Mouse (Mus musculus): Measurements from ENCODE around the gene Col3a1. TPM values are rescaled to one million over a fixed set of nuclear protein-coding genes. Genes with fewer than 3 reads are reported as not detected.

Col3a1 gene
- total and polyA plus RNA-seq, 2 experiments from 2014 or later, result 112 to 120 TPM

- WGBS, result 86% methylated on average over 7 of the region's 7 CpGs
- no peak overlapping the region for H3K27ac ChIP-seq
Measured at GRCm38 (mm10) chr1:45379992-45380690, 68.8 kb downstream of the Col3a1 start.

GRCm38 (mm10) chr1:45381866-45382265 lies 70.5 kb downstream of the Col3a1 start:
- 96% methylated on average over 2 of the region's 2 CpGs for WGBS
- Histone ChIP-seq H3K9ac (replicated peaks; ENCODE audit: low read length) (no peak overlapping the region), H3K4me1 (ENCODE audit: insufficient read depth, low read length) (no peaks in the 10 kb centered on the region), H3K36me3 (ENCODE audit: insufficient read depth, low read length) (no peaks in the 10 kb centered on the region), H3K4me2 (ENCODE audit: low read depth, low read length) (no peak overlapping the region), H3K27me3 (ENCODE audit: insufficient read depth, low read length) (no peaks in the 10 kb centered on the region), H3K27ac (no peak overlapping the region), H3K4me3 (ENCODE audit: low read length) (no peak overlapping the region), H3K9me3 (ENCODE audit: low read length) (no peaks in the 10 kb centered on the region)
- TF ChIP-seq CTCF (IDR thresholded peaks at IDR 0.05; ENCODE audit: low read depth), result no peak
- DNase-seq (ENCODE audit: low spot score), result no peak
- no peak for ATAC-seq

More at GRCm38 (mm10) chr1:45379992-45380690, 68.8 kb downstream of the Col3a1 start:
- Histone ChIP-seq H3K4me3 (ENCODE audit: low read length) (no peak overlapping the region), H3K27me3 (ENCODE audit: insufficient read depth, low read length) (no peaks in the 10 kb centered on the region), H3K9me3 (ENCODE audit: low read length) (no peaks in the 10 kb centered on the region), H3K4me1 (ENCODE audit: insufficient read depth, low read length) (no peaks in the 10 kb centered on the region), H3K4me2 (ENCODE audit: low read depth, low read length) (no peak overlapping the region), H3K36me3 (ENCODE audit: insufficient read depth, low read length) (no peaks in the 10 kb centered on the region), H3K9ac (replicated peaks; ENCODE audit: low read length) (no peak overlapping the region)
- no peak for TF ChIP-seq CTCF (IDR thresholded peaks at IDR 0.05; ENCODE audit: low read depth)
- DNase-seq (ENCODE audit: low spot score) (no peak), ATAC-seq (no peak)

Small RNA genes within 50 kb of the gene (microRNA-seq; reads per million reads assigned to microRNA genes)
- 0 reads per million in 2 experiments for gene Gm47302

Other genes starting within 250 kb of the Col3a1 start
- gene Col5a2, start 191.7 kb downstream of the Col3a1 start, total RNA-seq (2014; rRNA removed), result 15.9 and 17.9 TPM in 2 replicates
- gene Col5a2, start 191.7 kb downstream of the Col3a1 start, polyA plus RNA-seq (2015; fragmentation: Nextera tagmentation; extraction: Ambion mirVana), result 6.7 and 7.3 TPM in 2 replicates